Mouse (Mus musculus) lung, embryonic 16.5 days (tissue): ENCODE measurements around the gene Trit1. TPM values are rescaled to one million over a fixed set of nuclear protein-coding genes. Genes with fewer than 3 reads are reported as not detected.

Experiments used
- ATAC-seq: fragments of 200-750 bp; cut with Nextera tagmentation; 2 replicates; pipeline ENCODE4 v1.8.0; 2017; ENCODE audit warnings: low read depth, mild to moderate bottlenecking, moderate library complexity
- H3K27ac ChIP-seq: fragments of 300-500 bp; sonication (generic); 2 replicates; pipeline ENCODE4 v1.5.1; 2014; ENCODE audit warnings: mild to moderate bottlenecking, control low read depth, low read length
- H3K27me3 ChIP-seq: fragments of 300-500 bp; sonication (generic); 2 replicates; pipeline ENCODE4 v1.6.1; 2014; ENCODE audit warnings: low read depth, low read length, mixed read lengths; ENCODE audit not compliant: control insufficient read depth, insufficient read depth
- H3K36me3 ChIP-seq: fragments of 300-500 bp; sonication (generic); 2 replicates; pipeline ENCODE4 v1.6.1; 2014; ENCODE audit warnings: low read length; ENCODE audit not compliant: control insufficient read depth, insufficient read depth
- H3K4me1 ChIP-seq: fragments of 300-500 bp; sonication (generic); replicated peaks from 2 replicates; pipeline ENCODE4 v1.6.1; 2014; ENCODE audit warnings: low read length, mixed read lengths; ENCODE audit not compliant: control insufficient read depth, insufficient read depth
- H3K4me2 ChIP-seq: fragments of 300-500 bp; sonication (generic); 2 replicates; pipeline ENCODE4 v1.6.1; 2014; ENCODE audit warnings: low read depth, low read length, control low read depth
- H3K4me3 ChIP-seq: fragments of 300-500 bp; sonication (generic); 2 replicates; pipeline ENCODE4 v1.5.1; 2014; ENCODE audit warnings: mild to moderate bottlenecking, low read length, control low read depth
- H3K9ac ChIP-seq: fragments of 300-500 bp; sonication (generic); 2 replicates; pipeline ENCODE4 v1.6.1; 2014; ENCODE audit warnings: low read length, control low read depth
- H3K9me3 ChIP-seq: fragments of 300-500 bp; sonication (generic); 2 replicates; pipeline ENCODE4 v1.6.1; 2016; ENCODE audit warnings: low read length; ENCODE audit not compliant: control insufficient read depth
- WGBS: fragments of 180-500 bp; shearing (Covaris S2); extraction: QIAGEN DNeasy Blood & Tissue Kit; methylation state at CpG from one replicate; pipeline ENCODE4 v1.1.7; 2014; 5-methylcytosine and 5-hydroxymethylcytosine counted together
- polyA plus RNA-seq: library from polyadenylated mRNA; unstranded; fragments of >200 nt; fragmentation: Nextera tagmentation; extraction: Ambion mirVana; gene quantifications from 2 replicates; pipeline ENCODE4 v1.2.1, GENCODE M21; 2015

The Trit1 gene
- polyA plus RNA-seq: 15.5 and 17.4 TPM in 2 replicates

GRCm38 (mm10) chr4:123016451-123016957 lies at the start of gene Trit1:
Gene Trit1, plus strand, starts transcription at chr4:123016597.
- peak; percentile 95 for ATAC-seq
- Histone ChIP-seq H3K36me3 (peaks cover 2% of the 10 kb centered on the region; the same call in 1 of the 2 replicates), H3K4me3 (peak within 1 kb of the TSS; percentile 86), H3K9ac (peak within 1 kb of the TSS; percentile 93), H3K4me1 (peaks cover 18% of the 10 kb centered on the region), H3K27me3 (no peaks in the 10 kb centered on the region), H3K9me3 (no peaks in the 10 kb centered on the region), H3K4me2 (peak within 1 kb of the TSS; percentile 80), H3K27ac (peak within 1 kb of the TSS; percentile 75)
- WGBS: under 1% methylated on average over 34 of the region's 34 CpGs

GRCm38 (mm10) chr4:122968106-122968505 lies 48.3 kb upstream of the Trit1 start:
- Histone ChIP-seq H3K4me2 (no peak overlapping the region), H3K27ac (no peak overlapping the region), H3K4me3 (no peak overlapping the region), H3K27me3 (peaks cover 38% of the 10 kb centered on the region), H3K9ac (no peak overlapping the region), H3K36me3 (no peaks in the 10 kb centered on the region), H3K9me3 (no peaks in the 10 kb centered on the region), H3K4me1 (peaks cover 2% of the 10 kb centered on the region; the same call in 1 of the 2 replicates)
- WGBS: 50% methylated on average over 4 of the region's 4 CpGs
- ATAC-seq: no peak

- no peaks in the 10 kb centered on the region for H3K36me3 ChIP-seq
- H3K27me3 ChIP-seq: peaks cover 34% of the 10 kb centered on the region
- no peak overlapping the region for H3K4me2 ChIP-seq
- H3K4me1 ChIP-seq: no peaks in the 10 kb centered on the region
- H3K9ac ChIP-seq: no peak overlapping the region
- H3K4me3 ChIP-seq: no peak overlapping the region
- no peak for ATAC-seq
- 67% methylated on average over 4 of the region's 4 CpGs for WGBS
- H3K9me3 ChIP-seq: no peaks in the 10 kb centered on the region
- no peak overlapping the region for H3K27ac ChIP-seq
Observed at GRCm38 (mm10) chr4:122971191-122971590, 45.2 kb upstream of the Trit1 start.

DNA sequence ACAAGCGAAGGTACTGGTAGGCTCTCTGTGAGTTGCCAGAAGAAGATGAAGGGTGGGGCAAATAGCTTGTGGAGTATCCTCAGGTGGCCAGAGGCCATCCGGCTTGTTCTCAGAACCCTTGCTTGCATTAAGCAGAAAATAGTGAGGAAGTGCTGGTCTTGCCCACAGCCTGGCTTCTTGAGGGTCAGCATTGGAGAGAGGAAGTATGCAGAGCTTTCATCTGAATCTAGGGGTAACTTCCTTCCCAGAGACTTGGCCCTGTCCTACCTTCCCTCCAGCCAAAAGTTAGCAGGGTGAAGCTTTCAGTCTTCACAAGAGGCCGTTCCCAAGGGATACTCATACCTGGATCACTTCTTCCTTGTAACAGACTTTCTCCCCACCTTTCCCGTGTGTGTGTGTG lies 44.8 kb upstream of the Trit1 start:
- ATAC-seq: no peak
- no peaks in the 10 kb centered on the region for H3K4me1 ChIP-seq
- no peak overlapping the region for H3K27ac ChIP-seq
- H3K36me3 ChIP-seq: no peaks in the 10 kb centered on the region
- H3K27me3 ChIP-seq: peaks cover 34% of the 10 kb centered on the region
- 64% methylated on average over 4 of the region's 4 CpGs for WGBS
- no peak overlapping the region for H3K4me3 ChIP-seq
- no peak overlapping the region for H3K4me2 ChIP-seq
- H3K9ac ChIP-seq: no peak overlapping the region
- H3K9me3 ChIP-seq: no peaks in the 10 kb centered on the region

DNA sequence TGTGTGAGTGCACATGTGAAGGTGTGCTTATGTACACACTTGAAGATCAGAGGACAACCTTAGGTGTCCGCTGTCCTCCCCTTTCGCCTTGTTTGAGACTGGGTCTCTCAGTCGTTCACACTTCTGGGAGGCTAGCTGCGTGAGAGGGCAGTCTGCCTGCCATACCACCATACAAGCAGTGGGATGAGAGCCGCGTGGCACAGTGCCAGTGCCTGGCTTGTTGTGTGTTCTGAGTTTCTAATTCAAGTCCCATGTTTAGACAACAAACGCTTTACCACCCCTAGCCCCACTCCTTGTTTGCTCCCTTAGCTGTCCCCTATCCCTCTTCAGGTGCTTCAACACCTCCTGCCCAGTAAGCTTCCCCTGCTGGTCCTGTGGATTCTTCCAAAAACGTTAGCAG lies 44.3 kb upstream of the Trit1 start:
- no peak for ATAC-seq
- H3K4me1 ChIP-seq: no peaks in the 10 kb centered on the region

GRCm38 (mm10) chr4:122974976-122975520 lies 41.3 kb upstream of the Trit1 start:
- WGBS: 75% methylated on average over 5 of the region's 5 CpGs
- Histone ChIP-seq H3K4me3 (no peak overlapping the region), H3K4me1 (no peaks in the 10 kb centered on the region), H3K4me2 (no peak overlapping the region), H3K36me3 (no peaks in the 10 kb centered on the region), H3K9ac (no peak overlapping the region), H3K27me3 (peaks cover 43% of the 10 kb centered on the region), H3K27ac (no peak overlapping the region), H3K9me3 (no peaks in the 10 kb centered on the region)
- no peak for ATAC-seq

More for the DNA sequence above, 44.3 kb upstream of the Trit1 start:
- Histone ChIP-seq H3K27ac (no peak overlapping the region), H3K4me3 (no peak overlapping the region), H3K36me3 (no peaks in the 10 kb centered on the region), H3K9ac (no peak overlapping the region), H3K27me3 (peaks cover 34% of the 10 kb centered on the region), H3K4me2 (no peak overlapping the region), H3K9me3 (no peaks in the 10 kb centered on the region)
- WGBS: 52% methylated on average over 8 of the region's 8 CpGs

DNA sequence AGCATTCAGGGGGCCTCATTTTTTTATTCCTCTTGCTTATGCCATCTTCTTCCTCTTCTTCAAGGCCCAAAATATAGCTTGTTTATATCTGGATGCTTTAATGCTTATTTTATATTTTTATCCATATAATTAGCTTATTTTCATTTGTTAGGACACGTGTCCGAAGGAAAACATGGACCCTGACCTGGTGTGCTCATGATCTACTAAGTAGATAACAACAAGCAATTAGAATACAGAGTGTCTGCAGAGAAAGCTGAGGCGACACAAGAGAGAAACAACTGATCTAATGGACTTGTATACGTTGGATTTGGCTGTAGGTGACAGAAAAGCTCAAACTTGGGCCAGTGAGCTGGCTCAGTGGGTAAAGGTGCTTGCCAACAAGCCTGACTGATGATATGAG lies 39.5 kb upstream of the Trit1 start:
- Histone ChIP-seq H3K4me2 (no peak overlapping the region), H3K4me1 (no peaks in the 10 kb centered on the region), H3K9me3 (no peaks in the 10 kb centered on the region), H3K9ac (no peak overlapping the region), H3K4me3 (no peak overlapping the region), H3K36me3 (no peaks in the 10 kb centered on the region), H3K27me3 (peaks cover 32% of the 10 kb centered on the region), H3K27ac (no peak overlapping the region)
- WGBS: 58% methylated on average over 4 of the region's 4 CpGs
- no peak for ATAC-seq

DNA sequence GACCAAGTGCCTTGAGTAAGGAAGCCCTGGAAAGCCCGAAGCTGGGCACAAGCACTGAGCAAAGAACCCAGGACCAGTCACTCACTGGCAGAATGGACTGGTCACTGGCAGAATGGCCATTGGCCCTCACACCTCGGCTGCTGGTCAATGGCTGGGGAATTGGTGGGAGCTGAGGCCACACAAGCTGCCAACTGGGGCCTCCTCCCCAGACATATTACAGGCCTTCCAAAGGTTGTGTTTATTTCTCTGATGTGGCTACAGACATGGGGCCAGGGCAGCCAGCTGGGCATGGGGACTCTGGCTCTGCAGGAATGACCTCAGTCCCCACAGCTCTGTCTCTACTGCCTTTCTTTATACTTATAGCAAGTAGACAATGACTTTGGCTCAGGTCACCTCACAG lies 37.5 kb upstream of the Trit1 start:
- no peak overlapping the region for H3K27ac ChIP-seq
- WGBS: 79% methylated on average over 2 of the region's 2 CpGs
- H3K4me2 ChIP-seq: no peak overlapping the region
- no peaks in the 10 kb centered on the region for H3K9me3 ChIP-seq
- ATAC-seq: no peak
- no peaks in the 10 kb centered on the region for H3K4me1 ChIP-seq
- no peaks in the 10 kb centered on the region for H3K36me3 ChIP-seq
- no peak overlapping the region for H3K9ac ChIP-seq
- H3K4me3 ChIP-seq: no peak overlapping the region
- H3K27me3 ChIP-seq: peaks cover 40% of the 10 kb centered on the region

- Histone ChIP-seq H3K36me3 (no peaks in the 10 kb centered on the region), H3K27me3 (peaks cover 50% of the 10 kb centered on the region), H3K9ac (no peak overlapping the region), H3K4me2 (no peak overlapping the region), H3K4me1 (no peaks in the 10 kb centered on the region), H3K27ac (no peak overlapping the region), H3K9me3 (no peaks in the 10 kb centered on the region), H3K4me3 (no peak overlapping the region)
- no peak for ATAC-seq
- 72% methylated on average over 3 of the region's 3 CpGs for WGBS
Observed at GRCm38 (mm10) chr4:122979826-122980225, 36.6 kb upstream of the Trit1 start.
